In genomic region chr3:104434246-104434696, GRCm38 (mm10) we compare ENCODE assay signal across 8 mouse cellular contexts.
DNase-seq lines count a peak whose midpoint lies in the region; ATAC-seq and TF ChIP-seq lines count a peak whose summit lies in the region.

No protein-coding gene starts in this region.

- TF ChIP-seq CTCF in layer of hippocampus, adult 2 months (conservative IDR thresholded peaks at IDR 0.05): no peak

- H3K4me1 ChIP-seq in forebrain, embryonic 13.5 days: no peaks in the 10 kb centered on the region; the same call in 1 of the 2 replicates
- H3K4me1 ChIP-seq in midbrain, embryonic 10.5 days: peaks cover 20% of the 10 kb centered on the region

- H3K36me3 ChIP-seq in forebrain, embryonic 13.5 days (ENCODE audit: poor library complexity, severe bottlenecking): no peaks in the 10 kb centered on the region
- no peaks in the 10 kb centered on the region for H3K36me3 ChIP-seq in midbrain, embryonic 10.5 days

- H3K4me2 ChIP-seq in forebrain, embryonic 13.5 days: peak overlapping the region; percentile 50

- no peak overlapping the region for H3K27ac ChIP-seq in layer of hippocampus, adult 2 months
- no peak overlapping the region for H3K27ac ChIP-seq in forebrain, embryonic 13.5 days
- H3K27ac ChIP-seq in midbrain, embryonic 10.5 days (replicated peaks): peak overlapping the region; percentile 46; the same call in 1 of the 2 replicates

- 0 out of 2 replicates have a peak, but pooled peaks have one; percentile 45 for ATAC-seq in forebrain, embryonic 13.5 days
- no peak for ATAC-seq in erythroid progenitor cell, adult 5-6 weeks (replicated peaks; ENCODE audit: low FRiP score, poor library complexity, severe bottlenecking)

- no peaks in the 10 kb centered on the region for H3K9me3 ChIP-seq in forebrain, embryonic 13.5 days (replicated peaks)
- no peaks in the 10 kb centered on the region for H3K9me3 ChIP-seq in midbrain, embryonic 10.5 days (replicated peaks)

- DNase-seq in layer of hippocampus, adult 2 months (ENCODE audit: low spot score in 2 of 2): no peak
- DNase-seq in layer of hippocampus, postnatal 25 days (ENCODE audit: extremely low spot score in 1 of 2, low spot score in 1 of 2): no peak
- DNase-seq in kidney, postnatal 36 days: peak; percentile 26 to 59
- DNase-seq in midbrain, embryonic 10.5 days (ENCODE audit: low spot score): peak; percentile 43
- DNase-seq in ovary, postnatal 14 days (ENCODE audit: low spot score): no peak
- no peak for DNase-seq in cerebellum, postnatal 10 days

- H3K9ac ChIP-seq in forebrain, embryonic 13.5 days: peak overlapping the region; percentile 18; the same call in 1 of the 2 replicates

- no peaks in the 10 kb centered on the region for H3K27me3 ChIP-seq in forebrain, embryonic 13.5 days
- H3K27me3 ChIP-seq in midbrain, embryonic 10.5 days (ENCODE audit: low read depth, poor library complexity, severe bottlenecking): no peaks in the 10 kb centered on the region

- 6% methylated on average over 9 of the region's 9 CpGs for WGBS in forebrain, embryonic 13.5 days
- 7% methylated on average over 9 of the region's 9 CpGs for WGBS in midbrain, embryonic 10.5 days

- H3K4me3 ChIP-seq in layer of hippocampus, adult 2 months: peak overlapping the region; percentile 3; the same call in 1 of the 2 replicates
- peak overlapping the region; percentile 25 for H3K4me3 ChIP-seq in forebrain, embryonic 13.5 days
- peak overlapping the region; percentile 44 for H3K4me3 ChIP-seq in midbrain, embryonic 10.5 days

Comparison
In these comparisons a context has a peak if more than half of its experiments do, and no peak if none do; other contexts are left out.
1. DNase-seq: peak in kidney, postnatal 36 days (2 of 2) and midbrain, embryonic 10.5 days (single experiment); none in layer of hippocampus, adult 2 months (0 of 2), layer of hippocampus, postnatal 25 days (0 of 2), ovary, postnatal 14 days (single experiment) and cerebellum, postnatal 10 days (0 of 2).
2. Peak in every context shown above with its lines, with median percentiles within 50 percentile points of each other: H3K4me3 ChIP-seq.